Mouse (Mus musculus): ENCODE measurements around the gene Dnah1. TPM values are rescaled to one million over a fixed set of nuclear protein-coding genes. Genes with fewer than 3 reads are reported as not detected.

The Dnah1 gene
- polyA plus RNA-seq, 1 experiment, result not detected

DNA sequence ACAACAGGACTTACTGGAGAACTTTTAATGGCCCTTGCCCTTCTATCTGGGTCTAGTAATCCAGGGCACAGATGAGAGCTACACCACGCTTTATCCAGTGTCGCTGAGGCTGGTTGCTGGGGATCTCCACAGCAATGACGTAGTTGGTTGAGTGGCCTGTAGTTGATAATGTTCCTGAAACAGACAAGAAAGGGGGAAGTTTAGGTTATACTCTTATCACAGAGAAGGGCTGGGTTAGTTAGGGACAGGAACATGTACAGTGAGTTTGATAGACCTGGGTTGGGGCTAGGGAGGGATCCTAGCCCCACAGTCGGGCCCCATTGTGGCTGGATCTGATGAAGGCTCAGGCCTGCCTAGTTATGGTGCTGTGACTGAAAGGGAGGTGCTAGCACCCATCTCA lies 63.3 kb downstream of the Dnah1 start:
- TF ChIP-seq GATA1 (IDR thresholded peaks at IDR 0.05; ENCODE audit: low read length), result peak; percentile 95

DNA sequence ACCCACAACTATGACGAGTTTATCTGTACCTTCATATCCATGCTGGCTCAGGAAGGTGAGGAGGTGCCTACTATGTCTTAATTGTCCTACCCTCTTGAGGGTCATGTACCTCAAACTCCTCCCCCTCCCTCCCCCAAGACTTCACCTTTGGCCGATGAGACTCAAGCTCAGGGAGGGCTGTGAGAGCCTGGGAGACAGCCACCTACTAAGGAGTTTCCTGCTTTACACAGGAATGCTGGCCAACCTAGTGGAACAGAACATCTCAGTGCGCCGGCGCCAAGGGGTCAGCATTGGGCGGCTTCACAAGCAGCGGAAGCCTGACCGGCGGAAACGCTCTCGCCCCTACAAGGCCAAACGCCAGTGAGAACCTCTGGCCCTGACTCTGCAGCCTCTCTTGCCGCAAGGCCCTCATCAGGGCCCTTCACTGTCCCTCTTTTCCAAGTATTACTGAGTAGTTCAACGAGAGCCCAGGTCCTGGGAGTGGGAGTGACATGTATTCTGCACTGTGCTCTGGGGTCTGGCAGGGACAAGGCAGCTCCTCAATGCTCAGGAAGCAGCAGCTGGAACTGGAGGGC lies 65.1 kb downstream of the Dnah1 start:
- no peak for TF ChIP-seq GATA1 (IDR thresholded peaks at IDR 0.05; ENCODE audit: low read length)

DNA sequence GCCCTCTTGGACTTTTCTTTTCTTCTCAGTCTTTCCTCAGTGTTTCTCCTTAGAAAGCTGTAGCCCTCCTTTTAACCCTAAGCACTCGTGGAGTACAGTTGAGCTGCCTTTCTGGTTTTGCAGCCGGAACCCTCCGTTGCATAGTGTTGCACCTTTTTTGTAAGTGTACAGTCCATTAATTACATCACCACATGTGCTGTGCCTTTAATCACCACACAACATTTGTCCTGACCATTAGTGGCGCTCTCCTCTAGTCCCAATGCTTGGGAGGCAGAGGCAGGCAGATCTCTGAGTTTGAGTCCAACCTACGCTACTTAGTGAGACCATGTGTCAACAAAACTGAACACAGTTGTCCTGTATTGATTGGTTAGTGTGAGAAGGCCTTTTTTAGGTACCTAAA lies 71.6 kb downstream of the Dnah1 start:
- TF ChIP-seq GATA1 (IDR thresholded peaks at IDR 0.05; ENCODE audit: low read length), result no peak

DNA sequence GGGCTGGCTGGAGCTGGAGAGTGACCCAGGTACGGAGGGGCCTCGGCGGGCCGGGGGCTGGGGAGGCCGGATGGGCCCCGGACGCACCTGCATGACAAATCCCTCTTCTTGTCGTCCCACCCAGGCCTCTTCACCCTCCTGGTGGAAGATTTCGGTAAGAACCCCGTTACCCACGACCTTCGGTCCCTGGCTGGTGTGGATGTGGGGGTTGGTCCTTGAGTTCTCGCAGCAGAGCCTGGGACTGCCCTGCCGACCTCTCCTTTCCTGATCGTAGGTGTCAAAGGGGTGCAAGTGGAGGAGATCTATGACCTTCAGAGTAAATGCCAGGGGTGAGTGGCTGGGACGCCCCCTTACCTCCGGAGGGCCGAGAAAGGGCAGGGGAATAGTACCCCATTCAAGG lies 72.1 kb downstream of the Dnah1 start:
- TF ChIP-seq GATA1 (IDR thresholded peaks at IDR 0.05; ENCODE audit: low read length), result no peak

DNA sequence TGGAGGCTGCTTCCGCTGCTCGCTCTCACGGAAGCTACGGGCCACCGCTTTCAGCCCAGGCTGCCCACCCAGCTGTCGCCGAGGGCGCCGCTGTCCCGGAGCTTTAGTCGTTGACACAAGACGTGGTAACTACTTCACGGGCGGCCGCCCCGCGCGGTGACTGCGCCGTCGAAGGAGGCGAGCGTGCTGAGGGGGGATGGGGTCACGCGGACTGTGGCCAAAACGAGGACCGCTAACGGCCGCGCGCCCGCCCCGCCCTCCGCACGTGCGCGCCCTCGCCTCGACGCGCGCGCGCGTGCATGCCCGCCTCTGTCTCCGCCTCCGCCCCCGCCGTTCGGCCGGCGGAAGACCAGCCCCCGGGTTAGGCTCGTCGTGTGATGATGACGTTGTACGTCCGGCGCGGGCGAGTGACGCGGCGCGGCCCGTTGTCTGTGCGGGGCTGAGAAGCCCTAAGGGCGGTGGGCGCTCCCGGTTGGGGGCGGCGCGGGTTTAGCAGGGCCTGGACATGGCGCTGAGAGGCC lies 72.6 kb downstream of the Dnah1 start, which contains the start of the genes Phf7 and Bap1:
Gene Phf7, minus strand, starts transcription at position 234 of the 521 bp plus-strand sequence.
Gene Bap1, plus strand, starts transcription at position 367 of the 521 bp plus-strand sequence.
- no peak for TF ChIP-seq GATA1 (IDR thresholded peaks at IDR 0.05; ENCODE audit: low read length)

DNA sequence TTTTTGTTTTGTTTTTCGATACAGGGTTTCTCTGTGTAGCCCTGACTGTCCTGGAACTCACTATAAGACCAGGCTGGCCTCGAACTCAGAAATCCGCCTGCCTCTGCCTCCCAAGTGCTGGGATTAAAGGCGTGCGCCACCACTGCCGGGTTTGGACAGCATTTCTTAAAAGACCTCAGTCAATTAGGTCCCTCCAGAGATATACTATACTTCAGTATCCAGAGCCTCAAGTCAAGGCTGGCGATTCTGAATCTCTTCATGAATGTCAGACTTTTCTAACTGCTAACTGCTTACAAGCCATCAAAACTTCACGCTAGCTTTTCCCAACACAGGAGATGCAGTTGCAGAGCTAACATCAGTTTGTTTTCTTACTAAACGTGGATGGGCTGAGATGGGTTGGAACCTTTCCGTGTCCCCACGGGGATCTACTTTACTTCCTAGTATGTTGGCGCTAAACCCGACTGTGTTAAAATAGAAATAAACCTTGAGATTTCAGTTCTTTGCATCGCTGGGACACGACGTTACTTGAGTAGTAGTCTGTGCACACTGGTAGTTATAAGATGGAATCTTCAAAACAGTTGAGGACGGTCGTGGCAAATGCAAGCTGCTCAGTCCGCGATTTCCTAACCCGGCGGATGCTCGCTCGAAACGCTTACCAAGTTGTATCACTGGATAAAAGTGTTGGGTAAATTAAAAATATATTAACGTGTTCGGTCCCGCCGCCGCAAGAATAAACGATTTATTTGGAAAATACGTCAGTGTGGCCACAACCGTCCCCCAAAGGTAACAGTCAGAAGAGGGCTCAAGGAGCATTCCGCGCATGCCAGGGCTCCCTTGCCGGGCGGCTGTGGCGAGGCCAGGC lies 73.2 kb downstream of the Dnah1 start:
- no peak for TF ChIP-seq GATA1 (IDR thresholded peaks at IDR 0.05; ENCODE audit: low read length)

DNA sequence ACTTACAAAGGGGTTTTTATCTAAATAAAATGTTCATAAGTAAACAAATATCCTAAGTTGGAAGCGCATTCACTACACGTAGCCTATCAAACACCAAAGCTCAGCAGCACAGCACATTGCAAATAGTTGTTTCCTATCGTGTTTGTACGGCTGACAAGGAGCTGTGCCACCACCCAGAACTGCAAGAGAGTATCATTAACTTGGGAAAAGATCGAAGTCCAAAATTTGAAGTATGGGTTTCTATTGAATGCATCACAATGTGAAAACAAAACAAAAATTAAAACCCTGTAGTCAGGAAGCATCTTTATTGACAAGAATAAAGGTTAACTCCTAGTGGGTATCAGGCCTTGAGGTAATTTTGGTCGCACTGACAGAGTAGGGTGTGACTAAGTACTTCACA lies 75.3 kb downstream of the Dnah1 start:
- no peak for TF ChIP-seq GATA1 (IDR thresholded peaks at IDR 0.05; ENCODE audit: low read length)

DNA sequence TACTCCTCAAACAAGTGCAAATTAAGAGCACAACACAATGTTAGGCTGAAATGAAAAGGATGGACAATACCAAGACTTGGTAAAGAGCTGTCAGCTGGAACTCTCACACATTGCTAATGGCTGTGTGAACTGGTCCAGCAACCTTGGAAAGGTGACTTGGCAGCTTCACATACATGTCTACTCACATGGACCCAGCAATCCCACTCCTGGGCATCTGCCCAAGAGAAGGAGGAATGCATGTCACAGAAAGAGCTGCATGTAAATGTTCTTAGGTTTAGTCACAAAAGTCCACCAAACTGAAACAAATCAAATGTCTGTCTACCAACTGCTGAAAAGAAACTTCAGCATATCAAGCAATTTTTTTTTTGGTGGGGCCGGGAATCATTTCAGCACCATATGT lies 77.8 kb downstream of the Dnah1 start:
- TF ChIP-seq GATA1 (IDR thresholded peaks at IDR 0.05; ENCODE audit: low read length), result no peak

DNA sequence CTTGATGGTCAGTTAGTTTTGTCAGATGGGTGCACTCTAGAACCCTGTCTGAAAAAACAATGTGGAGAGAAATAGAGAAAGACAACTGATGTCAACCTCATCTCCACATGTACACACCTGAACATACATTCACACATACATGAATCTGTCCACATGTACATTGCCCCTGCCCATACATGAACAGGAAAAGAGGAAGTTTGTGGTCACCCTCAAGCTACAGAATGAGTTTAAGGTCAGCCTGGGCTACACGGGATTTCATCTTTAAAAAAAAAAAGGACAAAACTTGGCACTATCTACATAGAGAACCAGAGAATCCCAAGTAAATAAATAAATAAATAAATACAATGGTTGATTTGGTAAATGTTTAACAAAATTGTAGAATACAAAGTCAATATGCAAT lies 78.9 kb downstream of the Dnah1 start:
- no peak for TF ChIP-seq GATA1 (IDR thresholded peaks at IDR 0.05; ENCODE audit: low read length)

DNA sequence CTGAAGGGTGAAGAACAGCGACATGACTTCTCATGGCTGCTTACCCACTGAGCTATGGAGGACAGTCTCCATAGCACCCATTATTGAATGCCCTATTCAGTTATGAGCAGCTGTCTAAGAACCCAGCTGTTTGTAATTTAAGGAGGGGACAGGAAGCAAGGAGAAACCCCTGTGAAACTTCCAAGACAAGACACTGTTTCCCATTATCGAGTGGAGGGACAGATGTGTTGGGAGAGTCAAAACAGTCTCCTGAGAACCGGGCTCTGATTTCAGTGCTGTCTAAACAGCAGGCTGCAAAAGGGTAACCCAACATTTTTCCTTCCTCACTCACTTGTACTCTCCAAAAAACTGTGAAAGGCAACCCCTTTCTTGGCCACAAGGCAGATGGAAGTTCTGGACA lies 83.2 kb downstream of the Dnah1 start:
- TF ChIP-seq GATA1 (IDR thresholded peaks at IDR 0.05; ENCODE audit: low read length), result no peak

DNA sequence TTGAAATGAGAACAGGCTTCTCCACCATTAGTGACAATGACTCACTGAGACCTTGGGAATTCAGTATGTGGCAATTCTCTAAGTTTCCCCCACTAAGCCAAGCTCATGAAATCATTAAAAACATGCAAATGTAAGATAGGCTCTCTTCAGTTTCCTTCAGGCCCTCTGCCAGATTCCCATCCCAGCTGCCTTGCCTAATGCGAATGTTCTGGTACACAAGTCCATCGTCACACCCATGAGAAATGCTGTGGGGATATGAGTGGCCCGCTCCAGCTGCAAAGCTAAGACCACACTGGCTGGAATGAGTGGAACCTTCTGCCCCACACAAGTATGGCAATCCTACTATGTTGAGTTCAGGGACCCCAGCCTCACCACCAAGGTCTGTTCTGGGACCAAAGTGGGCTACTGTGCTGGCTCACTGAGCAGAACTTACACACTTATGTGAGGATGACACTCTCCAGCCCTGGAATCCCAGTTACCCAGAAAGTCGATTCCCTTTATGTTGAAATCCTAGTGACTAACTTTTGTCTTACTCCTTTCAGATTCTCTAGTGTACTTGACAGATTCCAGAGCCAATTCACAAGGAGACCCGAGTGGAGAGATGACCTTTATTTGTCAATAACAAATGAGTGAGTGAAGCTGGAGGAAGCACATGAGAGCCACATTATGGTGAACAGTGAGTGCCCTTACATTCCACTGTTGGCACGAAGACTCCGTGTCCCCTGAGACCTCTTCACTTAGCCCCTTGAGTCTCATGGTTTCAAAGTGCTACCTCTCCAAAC lies 86.4 kb downstream of the Dnah1 start:
- no peak for TF ChIP-seq GATA1 (IDR thresholded peaks at IDR 0.05; ENCODE audit: low read length)

DNA sequence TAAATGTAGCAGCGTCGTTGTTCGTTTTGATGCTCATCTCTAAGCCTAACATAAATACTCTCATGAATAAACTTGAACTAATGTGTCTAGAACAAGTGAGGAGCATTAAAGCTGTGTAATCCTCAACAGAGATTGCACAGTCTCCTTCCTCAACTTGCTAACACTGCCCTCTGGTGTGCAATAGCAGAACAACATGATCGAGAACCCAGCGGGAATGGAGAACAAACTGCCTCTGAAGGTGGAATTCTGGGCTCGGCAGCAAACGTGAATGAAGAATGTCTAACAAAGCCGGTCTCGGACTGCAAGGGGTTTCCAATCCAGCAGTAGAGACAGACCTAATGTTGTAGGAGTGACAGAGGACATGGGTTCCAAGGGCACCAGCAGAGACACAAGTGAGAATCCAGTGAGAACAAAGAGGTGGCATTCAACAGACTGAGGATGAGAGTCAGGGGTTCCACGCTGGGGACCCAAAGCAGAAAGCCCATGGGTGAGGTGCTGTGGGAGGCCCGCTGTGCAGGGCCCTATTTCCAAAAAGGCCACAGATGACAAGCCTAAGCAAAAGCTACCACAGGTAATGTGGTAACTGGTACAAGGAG lies 89.6 kb downstream of the Dnah1 start:
- no peak for TF ChIP-seq GATA1 (IDR thresholded peaks at IDR 0.05; ENCODE audit: low read length)

DNA sequence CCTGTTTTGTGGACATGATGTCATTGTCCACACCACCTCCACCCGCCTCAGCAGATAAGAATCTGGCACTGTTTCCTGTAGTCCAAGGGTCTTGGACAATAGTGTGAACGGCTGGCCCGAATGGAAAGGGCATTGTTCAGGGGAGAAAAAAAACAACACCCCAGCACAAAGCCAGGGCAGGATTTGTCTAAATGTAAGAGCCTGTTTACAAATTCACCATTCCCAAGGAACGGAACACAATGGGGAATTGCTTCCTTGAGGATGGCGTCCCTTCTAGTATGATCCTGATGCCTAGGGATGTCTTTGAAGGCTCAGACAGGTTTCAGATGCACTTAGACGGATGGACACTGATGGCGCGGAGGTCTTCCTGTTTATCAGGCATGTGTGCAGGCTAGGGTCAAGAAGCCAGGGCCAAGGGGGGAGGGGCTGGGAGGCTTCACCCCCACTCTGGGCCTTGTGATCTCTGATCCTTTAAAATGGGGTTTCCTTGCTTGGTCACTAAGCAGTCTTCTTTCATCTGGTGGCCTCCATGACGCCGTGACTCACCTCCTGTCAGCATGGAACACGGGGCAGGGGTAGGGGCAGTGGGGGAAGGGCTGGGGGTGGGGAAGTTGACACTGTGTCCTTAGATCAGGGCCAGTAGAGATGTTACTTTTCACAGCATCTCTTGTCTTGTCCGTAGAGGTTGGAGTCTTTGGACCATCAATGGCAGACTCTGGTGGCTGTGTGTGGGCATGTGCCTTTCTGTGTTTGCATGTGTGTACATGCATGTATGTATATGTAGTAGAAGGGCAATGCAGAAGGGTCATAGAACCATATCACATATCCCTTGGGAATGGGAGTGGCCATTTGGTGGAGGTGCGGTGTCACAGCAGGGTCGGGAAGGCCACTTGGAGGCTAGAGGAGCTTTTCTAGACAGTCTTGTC lies 90.4 kb downstream of the Dnah1 start:
- TF ChIP-seq GATA1 (IDR thresholded peaks at IDR 0.05; ENCODE audit: low read length), result no peak

DNA sequence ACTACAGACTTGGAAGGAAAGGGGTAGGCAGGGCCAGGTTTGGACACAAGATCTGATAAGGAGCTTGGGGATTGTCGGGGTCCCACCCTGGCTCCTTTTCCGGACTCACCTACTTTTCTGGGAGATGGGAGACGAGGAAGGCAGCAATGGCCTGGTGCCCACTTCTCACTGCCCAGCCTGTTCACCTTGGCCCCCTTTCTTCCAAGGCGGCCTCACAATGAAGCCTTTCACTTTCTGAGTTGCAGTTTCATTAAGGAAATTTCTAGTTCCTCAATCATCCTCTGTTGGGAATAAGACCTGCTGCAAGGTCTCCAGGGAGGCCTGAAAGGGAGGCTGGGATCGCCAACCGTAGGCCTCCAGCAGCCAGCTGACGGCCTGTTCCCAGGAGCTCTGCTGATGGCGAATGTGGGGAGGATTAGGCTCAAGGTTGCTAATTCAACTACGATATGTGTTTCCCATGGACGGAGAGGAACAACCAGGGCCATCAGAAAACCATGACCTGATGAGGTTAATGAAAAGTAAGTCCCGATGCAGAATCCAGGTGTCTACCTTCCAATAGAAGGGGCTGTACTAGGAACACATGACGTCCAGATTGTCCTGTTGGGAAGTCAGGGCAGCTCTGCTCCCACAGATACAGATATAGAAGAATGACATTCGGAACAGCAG lies 91.2 kb downstream of the Dnah1 start:
- TF ChIP-seq GATA1 (IDR thresholded peaks at IDR 0.05; ENCODE audit: low read length), result no peak
